Mouse (Mus musculus): ENCODE data around the gene Ctcfl.

Gene Ctcfl

GRCm38 (mm10) chr2:173119023-173119944, at the start of gene Ctcfl:
Gene Ctcfl, minus strand, starts transcription at chr2:173119525.
- DNase-seq (ENCODE audit: low read depth, low spot score) = no peak

- DNase-seq (ENCODE audit: low read depth, low spot score) = no peak
Observed at GRCm38 (mm10) chr2:173168411-173168851, 49.1 kb upstream of the Ctcfl start.

- DNase-seq (ENCODE audit: low read depth, low spot score) = no peak
Observed at GRCm38 (mm10) chr2:173165357-173165756, 46.0 kb upstream of the Ctcfl start.

GRCm38 (mm10) chr2:173164946-173165345, 45.6 kb upstream of the Ctcfl start:
- DNase-seq (ENCODE audit: low read depth, low spot score) = no peak

GRCm38 (mm10) chr2:173164358-173164757, 45.0 kb upstream of the Ctcfl start:
- DNase-seq (ENCODE audit: low read depth, low spot score) = no peak

- DNase-seq (ENCODE audit: low read depth, low spot score) = no peak
Observed at GRCm38 (mm10) chr2:173163380-173163779, 44.1 kb upstream of the Ctcfl start.

- peak; percentile 46 for DNase-seq (ENCODE audit: low read depth, low spot score)
Observed at GRCm38 (mm10) chr2:173159354-173160311, 40.3 kb upstream of the Ctcfl start.

- DNase-seq (ENCODE audit: low read depth, low spot score) = no peak
Observed at GRCm38 (mm10) chr2:173158390-173159055, 39.2 kb upstream of the Ctcfl start.

GRCm38 (mm10) chr2:173157871-173158270, 38.5 kb upstream of the Ctcfl start:
- no peak for DNase-seq (ENCODE audit: low read depth, low spot score)

- no peak for DNase-seq (ENCODE audit: low read depth, low spot score)
Observed at GRCm38 (mm10) chr2:173157376-173157775, 38.1 kb upstream of the Ctcfl start.

GRCm38 (mm10) chr2:173156923-173157322, 37.6 kb upstream of the Ctcfl start:
- DNase-seq (ENCODE audit: low read depth, low spot score) = no peak

- no peak for DNase-seq (ENCODE audit: low read depth, low spot score)
Observed at GRCm38 (mm10) chr2:173155907-173156306, 36.6 kb upstream of the Ctcfl start.

GRCm38 (mm10) chr2:173154962-173155361, 35.6 kb upstream of the Ctcfl start:
- DNase-seq (ENCODE audit: low read depth, low spot score) = no peak

GRCm38 (mm10) chr2:173154513-173154912, 35.2 kb upstream of the Ctcfl start:
- DNase-seq (ENCODE audit: low read depth, low spot score) = no peak

GRCm38 (mm10) chr2:173153266-173153665, 33.9 kb upstream of the Ctcfl start:
- no peak for DNase-seq (ENCODE audit: low read depth, low spot score)

- DNase-seq (ENCODE audit: low read depth, low spot score) = no peak
Observed at GRCm38 (mm10) chr2:173152436-173153151, 33.3 kb upstream of the Ctcfl start, which contains the start of gene Pck1. Gene Pck1, plus strand, starts transcription at chr2:173153048.

- no peak for DNase-seq (ENCODE audit: low read depth, low spot score)
Observed at GRCm38 (mm10) chr2:173151784-173152284, 32.5 kb upstream of the Ctcfl start.

GRCm38 (mm10) chr2:173151352-173151751, 32.0 kb upstream of the Ctcfl start:
- no peak for DNase-seq (ENCODE audit: low read depth, low spot score)

- DNase-seq (ENCODE audit: low read depth, low spot score) = no peak
Observed at GRCm38 (mm10) chr2:173148001-173148400, 28.7 kb upstream of the Ctcfl start.

GRCm38 (mm10) chr2:173146728-173147127, 27.4 kb upstream of the Ctcfl start:
- DNase-seq (ENCODE audit: low read depth, low spot score) = no peak

- DNase-seq (ENCODE audit: low read depth, low spot score) = no peak
Observed at GRCm38 (mm10) chr2:173145808-173146207, 26.5 kb upstream of the Ctcfl start.
